Mouse (Mus musculus) myocyte (in vitro differentiated cells): ENCODE data around the gene Sdc4. TPM values are rescaled to one million over a fixed set of nuclear protein-coding genes. Genes with fewer than 3 reads are reported as not detected.

ENCODE experiments used
- H3K27me3 ChIP-seq: one replicate; pipeline ENCODE4 v1.6.1; 2011; ENCODE audit not compliant: control insufficient read depth, insufficient read depth, insufficient read length
- H3K36me3 ChIP-seq: one replicate; pipeline ENCODE4 v1.6.1; 2011; ENCODE audit not compliant: control insufficient read depth, insufficient read depth
- H3K4me2 ChIP-seq: one replicate; pipeline ENCODE4 v1.6.1; 2011; ENCODE audit warnings: low read depth, control low read depth
- H3K4me3 ChIP-seq: one replicate; pipeline ENCODE4 v1.5.1; 2011; ENCODE audit warnings: mild to moderate bottlenecking, control low read depth, moderate library complexity
- H3K79me2 ChIP-seq: one replicate; pipeline ENCODE4 v1.6.1; 2011; ENCODE audit not compliant: control insufficient read depth, insufficient read depth
- H3ac ChIP-seq: one replicate; pipeline ENCODE4 v1.6.1; 2011; ENCODE audit not compliant: control insufficient read depth, insufficient read length
- MYOD1 ChIP-seq, 3 experiments: IDR thresholded peaks; one replicate each; pipeline ENCODE4 v1.6.1; 2011; ENCODE audit warnings: control low read depth in 2 of 3, low read depth in 2 of 3, mild to moderate bottlenecking in 2 of 3, moderate library complexity in 1 of 3; ENCODE audit not compliant: insufficient read length in 2 of 3, control insufficient read depth in 1 of 3
- POLR2A ChIP-seq: IDR thresholded peaks from one replicate; pipeline ENCODE4 v1.6.1; 2011; ENCODE audit warnings: low read depth, mild to moderate bottlenecking, control low read depth, moderate library complexity; ENCODE audit not compliant: insufficient read length
- POLR2AphosphoS2 ChIP-seq: IDR thresholded peaks from one replicate; pipeline ENCODE4 v1.6.1; 2011; ENCODE audit warnings: low read depth, control low read depth; ENCODE audit not compliant: insufficient read length
- USF1 ChIP-seq: IDR thresholded peaks from one replicate; pipeline ENCODE4 v1.6.1; 2011; ENCODE audit warnings: low read depth, mild to moderate bottlenecking, control low read depth, moderate library complexity
- polyA plus RNA-seq: library from polyadenylated mRNA; unstranded; fragments of >200 nt; fragmentation: generic; extraction: Trizol; gene quantifications from one replicate; pipeline ENCODE4 v1.2.1, GENCODE M21; 2012; ENCODE audit warnings: missing spikeins

Sdc4 gene
- polyA plus RNA-seq, 1 experiment = 52.4 TPM

GRCm38 (mm10) chr2:164377478-164378426 lies 65.9 kb downstream of the Sdc4 start:
- Histone ChIP-seq H3K4me2 (peak overlapping the region; percentile 26), H3ac (no peak overlapping the region), H3K79me2 (no peaks in the 10 kb centered on the region), H3K27me3 (no peaks in the 10 kb centered on the region), H3K4me3 (no peak overlapping the region), H3K36me3 (no peaks in the 10 kb centered on the region)
- TF ChIP-seq POLR2AphosphoS2 (no peak), MYOD1 (IDR thresholded peaks at IDR 0.05; ENCODE audit: control insufficient read depth in 1 of 3, insufficient read length in 2 of 3, low read depth in 2 of 3) (no peak), POLR2A (no peak), USF1 (no peak)

Other genes with a start within 250 kb of the Sdc4 start
- gene Wfdc15a, start 243.8 kb downstream of the Sdc4 start, polyA plus RNA-seq = not detected
- gene Wfdc15b, start 222.2 kb downstream of the Sdc4 start, polyA plus RNA-seq = not detected
- not detected for gene Svs2, start 205.4 kb downstream of the Sdc4 start, polyA plus RNA-seq
- gene Svs3b, start 187.2 kb downstream of the Sdc4 start, polyA plus RNA-seq = not detected
- gene Svs4, start 165.4 kb downstream of the Sdc4 start, polyA plus RNA-seq = not detected
- gene Svs3a, start 154.6 kb downstream of the Sdc4 start, polyA plus RNA-seq = not detected
- gene Svs6, start 127.1 kb downstream of the Sdc4 start, polyA plus RNA-seq = not detected
- gene Svs5, start 111.1 kb downstream of the Sdc4 start, polyA plus RNA-seq = not detected
- gene Slpi, start 54.8 kb downstream of the Sdc4 start, polyA plus RNA-seq = 9.4 TPM
- 0.06 TPM for gene Rbpjl, start 40.7 kb downstream of the Sdc4 start, polyA plus RNA-seq
- 0.01 TPM for gene Matn4, start 38.7 kb downstream of the Sdc4 start, polyA plus RNA-seq
- gene Sys1, start 13.1 kb upstream of the Sdc4 start, polyA plus RNA-seq = 47.6 TPM
- gene Gm20458, start 17.1 kb upstream of the Sdc4 start, polyA plus RNA-seq = 31.6 TPM
- not detected for gene Trp53tg5, start 29.8 kb upstream of the Sdc4 start, polyA plus RNA-seq
- 16.4 TPM for gene Dbndd2, start 42.2 kb upstream of the Sdc4 start, polyA plus RNA-seq
- gene Pigt, start 53.6 kb upstream of the Sdc4 start, polyA plus RNA-seq = 79.2 TPM
- not detected for gene Wfdc2, start 118.5 kb upstream of the Sdc4 start, polyA plus RNA-seq
- not detected for gene Spint3, start 129.6 kb upstream of the Sdc4 start, polyA plus RNA-seq
- gene Wfdc6a, start 141.6 kb upstream of the Sdc4 start, polyA plus RNA-seq = not detected
- gene Eppin, start 149.7 kb upstream of the Sdc4 start, polyA plus RNA-seq = not detected
- gene Wfdc6b, start 169.6 kb upstream of the Sdc4 start, polyA plus RNA-seq = not detected
- gene Wfdc8, start 169.7 kb upstream of the Sdc4 start, polyA plus RNA-seq = not detected
- not detected for gene Wfdc16, start 194.9 kb upstream of the Sdc4 start, polyA plus RNA-seq
- not detected for gene Wfdc10, start 212.2 kb upstream of the Sdc4 start, polyA plus RNA-seq
- not detected for gene Wfdc9, start 212.7 kb upstream of the Sdc4 start, polyA plus RNA-seq
- not detected for gene Wfdc11, start 230.2 kb upstream of the Sdc4 start, polyA plus RNA-seq
- gene Wfdc13, start 241.2 kb upstream of the Sdc4 start, polyA plus RNA-seq = 0.04 TPM